Mouse (Mus musculus) myocyte (in vitro differentiated cells): ENCODE results near the gene Theg.

Experiments used
- E2F4 ChIP-seq: IDR thresholded peaks from one replicate; pipeline ENCODE4 v1.6.1; 2011; ENCODE audit warnings: mild to moderate bottlenecking, control low read depth, moderate library complexity; ENCODE audit not compliant: insufficient read depth
- POLR2AphosphoS2 ChIP-seq: IDR thresholded peaks from one replicate; pipeline ENCODE4 v1.6.1; 2011; ENCODE audit warnings: low read depth, control low read depth; ENCODE audit not compliant: insufficient read length

DNA sequence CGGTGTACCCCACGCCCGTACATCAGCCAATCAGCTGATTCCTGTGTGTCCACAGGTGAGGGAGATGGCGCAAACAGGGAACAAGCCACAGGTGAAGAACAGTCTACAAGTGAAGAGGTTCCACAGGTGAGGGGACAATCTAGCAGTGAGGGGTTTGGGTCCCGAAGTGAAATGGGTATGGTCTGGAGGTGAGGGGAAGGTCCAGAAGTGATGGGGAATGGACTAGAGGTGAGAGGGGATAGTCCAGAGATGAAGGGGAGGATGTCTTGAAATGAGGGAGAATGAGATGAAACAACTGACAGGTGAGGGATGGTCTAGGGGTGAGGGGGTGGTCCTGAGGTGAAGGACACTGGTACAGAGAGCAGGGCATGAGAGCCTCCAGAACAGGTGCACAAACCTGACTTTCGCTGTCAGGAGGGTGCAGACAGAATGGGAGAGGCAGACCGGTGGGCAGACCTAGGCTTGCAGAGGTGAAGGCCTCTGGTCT lies 31.9 kb downstream of the Theg start:
- TF ChIP-seq E2F4 (no peak), POLR2AphosphoS2 (no peak)
